Mouse (Mus musculus): ENCODE results near the gene Magea1. TPM values are rescaled to one million over a fixed set of nuclear protein-coding genes. Genes with fewer than 3 reads are reported as not detected.

Magea1 gene
- polyA plus RNA-seq (2017; shearing (Covaris generic)), result not detected

GRCm38 (mm10) chrX:155089693-155090092 is at the start of gene Magea1:
Gene Magea1 (minus strand): TSS chrX:155089793.

GRCm38 (mm10) chrX:155128312-155128711 is 38.7 kb upstream of the Magea1 start, which contains the start of gene Cldn34b2:
Gene Cldn34b2 (minus strand): TSS chrX:155128412.

GRCm38 (mm10) chrX:155093566-155093965 is 4.0 kb upstream of the Magea1 start, which contains the start of gene Magea2:
Gene Magea2 (minus strand): TSS chrX:155093666.

GRCm38 (mm10) chrX:155063045-155063444 is 26.5 kb downstream of the Magea1 start, which contains the start of gene Magea5:
Gene Magea5 (minus strand): TSS chrX:155063145.

Other genes starting within 250 kb of the Magea1 start
- gene Cldn34b1, start 199.5 kb downstream of the Magea1 start, polyA plus RNA-seq (2017; shearing (Covaris generic)), result not detected
- not detected for gene Magea6, start 153.8 kb downstream of the Magea1 start, polyA plus RNA-seq (2017; shearing (Covaris generic))
- gene Magea3, start 140.3 kb downstream of the Magea1 start, polyA plus RNA-seq (2017; shearing (Covaris generic)), result not detected
- gene Magea8, start 93.9 kb downstream of the Magea1 start, polyA plus RNA-seq (2017; shearing (Covaris generic)), result not detected
- not detected for gene Magea5, start 26.6 kb downstream of the Magea1 start, polyA plus RNA-seq (2017; shearing (Covaris generic))
- gene Magea2, start 3.9 kb upstream of the Magea1 start, polyA plus RNA-seq (2017; shearing (Covaris generic)), result not detected
- not detected for gene Cldn34b2, start 38.6 kb upstream of the Magea1 start, polyA plus RNA-seq (2017; shearing (Covaris generic))
- gene Sat1, start 126.7 kb upstream of the Magea1 start, polyA plus RNA-seq (2017; shearing (Covaris generic)), result 357 TPM
- gene Acot9, start 172.7 kb upstream of the Magea1 start, polyA plus RNA-seq (2017; shearing (Covaris generic)), result 113 TPM

All from inflammation-experienced regulatory T-cells, adult 16 weeks (primary cell).